Mouse (Mus musculus): ENCODE data around the gene Akt3.

Akt3 gene

GRCm38 (mm10) chr1:177010607-177011302 is 247.2 kb downstream of the Akt3 start:
- DNase-seq (ENCODE audit: low read depth), result no peak

- no peak for DNase-seq (ENCODE audit: low read depth)
Measured at GRCm38 (mm10) chr1:177010041-177010440, 248.0 kb downstream of the Akt3 start.

GRCm38 (mm10) chr1:177008777-177009176 is 249.2 kb downstream of the Akt3 start:
- DNase-seq (ENCODE audit: low read depth), result peak; percentile 23

GRCm38 (mm10) chr1:177007405-177007804 is 250.6 kb downstream of the Akt3 start:
- DNase-seq (ENCODE audit: low read depth), result no peak

GRCm38 (mm10) chr1:177004041-177004741 is 253.8 kb downstream of the Akt3 start:
- no peak for DNase-seq (ENCODE audit: low read depth)

- no peak for DNase-seq (ENCODE audit: low read depth)
Measured at GRCm38 (mm10) chr1:177002951-177003350, 255.1 kb downstream of the Akt3 start.

- DNase-seq (ENCODE audit: low read depth), result no peak
Measured at GRCm38 (mm10) chr1:176999011-176999410, 259.0 kb downstream of the Akt3 start.

- no peak for DNase-seq (ENCODE audit: low read depth)
Measured at GRCm38 (mm10) chr1:176997711-176998689, 260.0 kb downstream of the Akt3 start.

- no peak for DNase-seq (ENCODE audit: low read depth)
Measured at GRCm38 (mm10) chr1:176997254-176997653, 260.7 kb downstream of the Akt3 start.

- DNase-seq (ENCODE audit: low read depth), result peak; percentile 69
Measured at GRCm38 (mm10) chr1:176996630-176997201, 261.3 kb downstream of the Akt3 start.

- peak; percentile 19 for DNase-seq (ENCODE audit: low read depth)
Measured at GRCm38 (mm10) chr1:176996166-176996565, 261.8 kb downstream of the Akt3 start.

GRCm38 (mm10) chr1:176995419-176995775 is 262.6 kb downstream of the Akt3 start:
- DNase-seq (ENCODE audit: low read depth), result no peak

- DNase-seq (ENCODE audit: low read depth), result peak; percentile 29
Measured at GRCm38 (mm10) chr1:176994707-176995418, 263.1 kb downstream of the Akt3 start.

- DNase-seq (ENCODE audit: low read depth), result peak; percentile 41
Measured at GRCm38 (mm10) chr1:176994087-176994486, 263.9 kb downstream of the Akt3 start.

- peak; percentile 59 for DNase-seq (ENCODE audit: low read depth)
Measured at GRCm38 (mm10) chr1:176993141-176994010, 264.6 kb downstream of the Akt3 start.

- DNase-seq (ENCODE audit: low read depth), result no peak
Measured at GRCm38 (mm10) chr1:176992517-176992916, 265.5 kb downstream of the Akt3 start.

- no peak for DNase-seq (ENCODE audit: low read depth)
Measured at GRCm38 (mm10) chr1:176991473-176991872, 266.5 kb downstream of the Akt3 start.

- DNase-seq (ENCODE audit: low read depth), result no peak
Measured at GRCm38 (mm10) chr1:176986990-176987740, 270.8 kb downstream of the Akt3 start.

GRCm38 (mm10) chr1:176986275-176986674 is 271.7 kb downstream of the Akt3 start:
- DNase-seq (ENCODE audit: low read depth), result peak; percentile 41

- no peak for DNase-seq (ENCODE audit: low read depth)
Measured at GRCm38 (mm10) chr1:176985691-176986090, 272.3 kb downstream of the Akt3 start.

Measured in induced T-regulatory cell, adult 2 months (primary cell).